Mouse (Mus musculus) intestine, embryonic 14.5 days (tissue): ENCODE measurements around the gene Prkag2. TPM values are rescaled to one million over a fixed set of nuclear protein-coding genes. Genes with fewer than 3 reads are reported as not detected.

Experiments used
- ATAC-seq: fragments of 200-750 bp; cut with Nextera tagmentation; replicated peaks from 2 replicates; pipeline ENCODE4 v1.8.0; 2017; ENCODE audit warnings: low read depth, moderate number of reproducible peaks, moderate TSS enrichment, moderate library complexity; ENCODE audit not compliant: low FRiP score, low TSS enrichment
- DNase-seq: peaks from one replicate; pipeline ENCODE4 v3.0.0-alpha.2; 2018; ENCODE audit warnings: low spot score
- H3K27ac ChIP-seq: fragments of 300-500 bp; sonication (generic); 2 replicates; pipeline ENCODE4 v1.5.1; 2014; ENCODE audit warnings: low read depth, mild to moderate bottlenecking, control low read depth
- H3K27me3 ChIP-seq: fragments of 300-500 bp; sonication (generic); replicated peaks from 2 replicates; pipeline ENCODE4 v1.6.1; 2014; ENCODE audit warnings: low read length, control low read depth; ENCODE audit not compliant: control insufficient read depth, insufficient read depth
- H3K36me3 ChIP-seq: fragments of 300-500 bp; sonication (generic); 2 replicates; pipeline ENCODE4 v1.6.1; 2014; ENCODE audit warnings: low read length, control low read depth; ENCODE audit not compliant: control insufficient read depth, insufficient read depth
- H3K4me1 ChIP-seq: fragments of 300-500 bp; sonication (generic); replicated peaks from 2 replicates; pipeline ENCODE4 v1.6.1; 2014; ENCODE audit warnings: low read length, control low read depth, mixed read lengths; ENCODE audit not compliant: control insufficient read depth, insufficient read depth
- H3K4me2 ChIP-seq: fragments of 300-500 bp; sonication (generic); 2 replicates; pipeline ENCODE4 v1.6.1; 2014; ENCODE audit warnings: low read length
- H3K4me3 ChIP-seq: fragments of 300-500 bp; sonication (generic); 2 replicates; pipeline ENCODE4 v1.5.1; 2014; ENCODE audit warnings: low read depth, low read length, control low read depth, mixed read lengths
- H3K9ac ChIP-seq: fragments of 300-500 bp; sonication (generic); 2 replicates; pipeline ENCODE4 v1.6.1; 2014; ENCODE audit warnings: mild to moderate bottlenecking, low read length
- H3K9me3 ChIP-seq: fragments of 300-500 bp; sonication (generic); 2 replicates; pipeline ENCODE4 v1.6.1; 2016; ENCODE audit warnings: low read length, control low read depth; ENCODE audit not compliant: control insufficient read depth
- WGBS: fragments of 180-500 bp; shearing (Covaris S2); extraction: QIAGEN DNeasy Blood & Tissue Kit; methylation state at CpG from one replicate; pipeline ENCODE4 v1.1.7; 2014; 5-methylcytosine and 5-hydroxymethylcytosine counted together
- polyA plus RNA-seq: library from polyadenylated mRNA; unstranded; fragments of >200 nt; fragmentation: Nextera tagmentation; extraction: Ambion mirVana; gene quantifications from 2 replicates; pipeline ENCODE4 v1.2.1, GENCODE M21; 2014

Gene Prkag2
- polyA plus RNA-seq, 1 experiment from 2014 or later: 52.1 TPM

- Histone ChIP-seq H3K36me3 (no peaks in the 10 kb centered on the region), H3K27ac (no peak overlapping the region)
- 66% methylated on average over 16 of the region's 16 CpGs for WGBS
Observed at GRCm38 (mm10) chr5:24952842-24953741, 147.3 kb downstream of the Prkag2 start.

GRCm38 (mm10) chr5:24952212-24952611 lies 148.2 kb downstream of the Prkag2 start:
- 56% methylated on average over 6 of the region's 6 CpGs for WGBS
- Histone ChIP-seq H3K9ac (no peak overlapping the region), H3K27me3 (no peaks in the 10 kb centered on the region), H3K27ac (no peak overlapping the region), H3K9me3 (no peaks in the 10 kb centered on the region), H3K4me2 (no peak overlapping the region), H3K4me1 (no peaks in the 10 kb centered on the region), H3K4me3 (no peak overlapping the region), H3K36me3 (no peaks in the 10 kb centered on the region)
- ATAC-seq (no peak), DNase-seq (no peak)

More at GRCm38 (mm10) chr5:24952842-24953741, 147.3 kb downstream of the Prkag2 start:
- H3K4me2 ChIP-seq: no peak overlapping the region
- H3K9me3 ChIP-seq: no peaks in the 10 kb centered on the region
- no peaks in the 10 kb centered on the region for H3K4me1 ChIP-seq
- 0 out of 2 replicates have a peak, but pooled peaks have one; percentile 25 for ATAC-seq
- no peak for DNase-seq
- H3K27me3 ChIP-seq: no peaks in the 10 kb centered on the region
- no peak overlapping the region for H3K9ac ChIP-seq
- H3K4me3 ChIP-seq: no peak overlapping the region

- Histone ChIP-seq H3K27me3 (no peaks in the 10 kb centered on the region), H3K27ac (no peak overlapping the region), H3K4me1 (no peaks in the 10 kb centered on the region), H3K4me3 (no peak overlapping the region), H3K9ac (no peak overlapping the region), H3K36me3 (no peaks in the 10 kb centered on the region), H3K9me3 (no peaks in the 10 kb centered on the region), H3K4me2 (no peak overlapping the region)
- ATAC-seq (no peak), DNase-seq (no peak)
- WGBS: 88% methylated on average over 7 of the region's 7 CpGs
Observed at GRCm38 (mm10) chr5:24950891-24951574, 149.4 kb downstream of the Prkag2 start.

- H3K27me3 ChIP-seq: no peaks in the 10 kb centered on the region
- H3K4me1 ChIP-seq: no peaks in the 10 kb centered on the region
- DNase-seq: no peak
- no peak for ATAC-seq
- WGBS: 83% methylated on average over 6 of the region's 6 CpGs
- H3K4me2 ChIP-seq: no peak overlapping the region
- H3K4me3 ChIP-seq: no peak overlapping the region
- H3K36me3 ChIP-seq: no peaks in the 10 kb centered on the region
- no peak overlapping the region for H3K9ac ChIP-seq
- H3K9me3 ChIP-seq: no peaks in the 10 kb centered on the region
- H3K27ac ChIP-seq: no peak overlapping the region
Observed at GRCm38 (mm10) chr5:24950039-24950438, 150.4 kb downstream of the Prkag2 start.

- ATAC-seq (no peak), DNase-seq (no peak)
- no peak overlapping the region for H3K27ac ChIP-seq
- no peaks in the 10 kb centered on the region for H3K27me3 ChIP-seq
- H3K4me2 ChIP-seq: no peak overlapping the region
- H3K4me3 ChIP-seq: no peak overlapping the region
- peaks cover 3% of the 10 kb centered on the region; the same call in 1 of the 2 replicates for H3K9me3 ChIP-seq
- no peaks in the 10 kb centered on the region for H3K4me1 ChIP-seq
- H3K36me3 ChIP-seq: no peaks in the 10 kb centered on the region
- no peak overlapping the region for H3K9ac ChIP-seq
- WGBS: 71% methylated on average over 5 of the region's 5 CpGs
Observed at GRCm38 (mm10) chr5:24938046-24938822, 162.2 kb downstream of the Prkag2 start.

GRCm38 (mm10) chr5:24936451-24936850 lies 164.0 kb downstream of the Prkag2 start:
- Histone ChIP-seq H3K4me3 (no peak overlapping the region), H3K27me3 (no peaks in the 10 kb centered on the region), H3K9ac (no peak overlapping the region), H3K4me2 (no peak overlapping the region), H3K4me1 (no peaks in the 10 kb centered on the region), H3K27ac (no peak overlapping the region), H3K36me3 (no peaks in the 10 kb centered on the region), H3K9me3 (peaks cover 3% of the 10 kb centered on the region; the same call in 1 of the 2 replicates)
- DNase-seq (no peak), ATAC-seq (no peak)
- 62% methylated on average over 8 of the region's 8 CpGs for WGBS

- Histone ChIP-seq H3K4me3 (no peak overlapping the region), H3K27me3 (no peaks in the 10 kb centered on the region), H3K27ac (no peak overlapping the region), H3K4me2 (no peak overlapping the region), H3K36me3 (no peaks in the 10 kb centered on the region), H3K9ac (no peak overlapping the region), H3K4me1 (no peaks in the 10 kb centered on the region), H3K9me3 (peaks cover 3% of the 10 kb centered on the region; the same call in 1 of the 2 replicates)
- 81% methylated on average over 10 of the region's 10 CpGs for WGBS
- DNase-seq (no peak), ATAC-seq (no peak)
Observed at GRCm38 (mm10) chr5:24935446-24935845, 165.0 kb downstream of the Prkag2 start.

- no peak overlapping the region for H3K9ac ChIP-seq
- ATAC-seq (no peak), DNase-seq (no peak)
- H3K27me3 ChIP-seq: no peaks in the 10 kb centered on the region
- no peak overlapping the region for H3K4me2 ChIP-seq
- H3K27ac ChIP-seq: no peak overlapping the region
- 98% methylated on average over 1 of the region's 1 CpGs for WGBS
- no peaks in the 10 kb centered on the region for H3K36me3 ChIP-seq
- peaks cover 3% of the 10 kb centered on the region; the same call in 1 of the 2 replicates for H3K9me3 ChIP-seq
- H3K4me1 ChIP-seq: no peaks in the 10 kb centered on the region
- H3K4me3 ChIP-seq: no peak overlapping the region
Observed at GRCm38 (mm10) chr5:24933760-24934159, 166.7 kb downstream of the Prkag2 start.
